Mouse (Mus musculus): ENCODE results near the gene Gsdma3.

Gene Gsdma3

DNA sequence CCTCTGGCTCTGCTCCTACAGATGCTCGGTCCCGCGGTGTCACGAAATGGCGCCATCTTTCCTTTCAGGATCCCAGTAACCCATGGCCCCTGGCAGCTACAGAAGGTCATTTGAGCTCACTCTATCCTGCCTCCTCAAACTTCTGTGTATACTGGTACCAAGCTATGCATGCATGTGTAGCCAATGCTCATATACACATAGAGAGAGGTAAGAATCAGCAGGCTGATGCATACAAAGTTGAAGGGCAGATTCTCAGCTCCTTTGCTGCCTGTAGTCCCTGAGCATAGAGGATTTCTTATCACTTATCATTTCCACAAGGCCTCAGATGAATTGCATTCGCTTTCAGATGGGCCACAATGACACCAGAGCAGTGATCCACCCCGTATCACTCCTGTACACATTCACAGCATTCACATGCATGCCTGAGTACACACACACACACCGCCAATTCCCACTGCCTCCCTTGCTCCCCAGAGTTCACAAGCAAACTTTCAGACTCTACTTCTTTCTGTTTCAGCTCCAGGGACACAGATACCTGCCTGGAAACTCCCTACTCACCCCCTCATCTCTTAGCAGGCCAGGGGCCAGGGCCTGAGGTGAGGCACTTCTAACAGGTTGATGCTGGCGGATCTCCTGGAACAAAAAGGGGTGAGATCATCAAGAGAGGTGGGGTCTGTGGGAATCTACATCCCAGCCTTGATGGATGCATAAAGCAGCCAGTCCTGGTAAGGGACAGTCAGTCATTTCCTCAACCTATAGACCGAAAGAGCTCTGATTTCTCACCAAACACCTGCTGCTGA lies at the start of gene Gsdma3, which contains the start of gene Gm12355:
Gene Gsdma3, plus strand, starts transcription at position 750 of the 800 bp plus-strand sequence.
Gene Gm12355, minus strand, starts transcription at position 51 of the 800 bp plus-strand sequence.
- DNase-seq (ENCODE audit: low read depth, low spot score): no peak

DNA sequence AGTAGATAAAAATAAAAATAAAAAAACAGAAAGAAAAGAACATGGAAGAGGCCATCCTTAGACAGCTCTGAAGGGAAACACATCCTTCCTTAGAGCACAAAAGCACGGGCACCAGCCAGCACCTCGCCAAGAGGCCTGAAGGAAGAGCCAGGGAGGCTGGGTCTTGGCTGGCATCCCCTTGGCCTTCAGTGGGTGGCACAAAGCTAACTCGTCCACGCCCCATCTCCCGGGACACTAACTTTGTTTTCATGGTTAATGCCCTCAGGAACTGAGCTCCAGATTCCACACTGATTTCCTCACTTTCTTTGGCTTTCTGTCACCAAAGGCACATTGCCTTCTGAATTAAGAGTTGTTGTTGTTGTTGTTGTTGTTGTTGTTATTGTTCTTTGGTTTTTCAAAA lies 48.4 kb upstream of the Gsdma3 start:
- no peak for DNase-seq (ENCODE audit: low read depth, low spot score)

DNA sequence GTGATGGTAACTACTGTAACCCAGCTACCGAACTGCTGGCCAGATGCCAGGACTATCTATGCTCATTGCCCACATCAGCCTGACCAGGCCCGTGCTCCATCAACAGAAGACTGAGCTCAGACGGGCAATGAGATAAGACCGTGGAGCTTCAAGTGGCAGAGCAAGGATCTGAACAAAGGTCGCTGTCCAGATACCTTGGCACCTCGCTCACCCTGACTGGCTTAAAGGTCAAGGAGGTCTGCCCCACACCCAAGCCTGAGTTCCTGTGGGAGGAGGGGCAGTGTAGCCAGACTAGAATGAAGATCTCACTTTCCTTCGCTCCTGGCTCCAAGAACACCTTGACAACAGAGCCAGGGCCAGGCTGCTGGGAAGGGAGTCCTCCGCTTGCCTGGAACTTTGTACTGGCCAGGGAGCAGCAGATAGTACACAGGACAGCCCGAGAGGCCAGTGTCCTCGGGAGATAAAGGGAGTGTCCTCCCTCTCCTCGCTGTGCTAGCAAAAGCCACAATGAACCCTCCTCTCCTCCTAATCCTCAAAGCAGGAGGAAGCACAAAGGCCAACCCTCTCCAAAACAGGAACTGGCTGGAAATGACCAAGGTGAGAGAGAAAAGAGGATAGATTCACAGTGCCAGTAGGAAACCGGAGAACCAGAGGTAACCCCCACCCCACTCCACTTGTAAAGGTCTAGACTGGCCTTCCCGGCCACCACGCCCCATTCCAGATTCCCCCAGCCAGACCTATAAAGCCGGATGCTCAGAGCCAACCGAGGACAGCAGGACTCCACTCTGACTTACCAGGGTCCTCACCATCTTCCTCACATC lies 45.6 kb upstream of the Gsdma3 start:
- DNase-seq (ENCODE audit: low read depth, low spot score): no peak

DNA sequence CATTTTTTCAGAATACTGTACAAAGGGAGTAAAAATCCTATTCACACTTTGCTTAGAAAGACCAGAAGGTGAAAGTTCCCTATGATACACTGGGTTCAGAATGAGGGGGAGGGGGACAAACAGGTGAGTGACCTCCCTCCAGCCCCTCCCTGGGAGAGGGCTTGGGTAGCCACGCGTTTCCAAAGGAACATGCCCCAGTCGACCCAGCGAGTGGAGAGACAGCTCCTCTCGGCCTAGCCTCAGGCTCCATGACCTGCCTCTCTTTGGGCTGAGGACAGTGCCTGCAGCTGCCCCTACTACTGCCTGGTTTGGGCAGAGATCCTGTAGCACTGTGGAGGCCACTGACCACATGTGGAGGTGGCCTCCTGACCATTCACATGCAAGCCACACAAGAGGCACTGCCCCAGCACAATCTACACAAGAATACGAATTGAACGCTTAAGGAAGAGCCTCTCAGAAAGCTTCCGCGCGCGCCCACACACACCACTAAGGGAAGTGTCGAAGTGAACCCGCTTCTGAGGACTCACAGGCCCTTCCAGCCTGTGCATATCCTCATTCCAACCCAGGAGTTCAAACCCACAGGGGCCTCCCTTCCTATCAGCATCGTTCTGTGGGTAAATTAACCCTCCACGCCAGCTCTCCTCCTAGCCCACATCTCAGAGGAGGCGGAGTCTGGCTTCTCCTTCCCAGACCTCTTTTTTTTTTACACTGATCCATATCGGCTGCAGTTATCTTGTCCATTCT lies 44.7 kb upstream of the Gsdma3 start:
- DNase-seq (ENCODE audit: low read depth, low spot score): no peak

DNA sequence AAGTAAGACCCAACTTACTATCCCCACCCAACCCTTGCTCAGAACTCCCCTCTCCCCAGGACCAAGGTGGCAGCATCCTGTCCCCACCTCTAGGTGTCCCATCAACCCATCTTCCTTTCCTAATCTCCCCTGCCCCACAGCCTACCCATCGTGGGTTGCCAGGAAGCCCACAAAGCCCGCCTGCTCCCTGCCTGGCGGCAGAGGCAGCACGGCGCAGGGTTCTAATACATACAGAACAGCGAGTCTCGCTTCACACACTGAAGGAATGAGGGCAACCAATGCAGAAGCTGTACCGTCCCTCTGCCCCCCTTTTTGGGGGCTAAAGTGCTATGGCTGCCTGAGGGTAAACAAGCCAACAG lies 44.2 kb upstream of the Gsdma3 start:
- DNase-seq (ENCODE audit: low read depth, low spot score): no peak

DNA sequence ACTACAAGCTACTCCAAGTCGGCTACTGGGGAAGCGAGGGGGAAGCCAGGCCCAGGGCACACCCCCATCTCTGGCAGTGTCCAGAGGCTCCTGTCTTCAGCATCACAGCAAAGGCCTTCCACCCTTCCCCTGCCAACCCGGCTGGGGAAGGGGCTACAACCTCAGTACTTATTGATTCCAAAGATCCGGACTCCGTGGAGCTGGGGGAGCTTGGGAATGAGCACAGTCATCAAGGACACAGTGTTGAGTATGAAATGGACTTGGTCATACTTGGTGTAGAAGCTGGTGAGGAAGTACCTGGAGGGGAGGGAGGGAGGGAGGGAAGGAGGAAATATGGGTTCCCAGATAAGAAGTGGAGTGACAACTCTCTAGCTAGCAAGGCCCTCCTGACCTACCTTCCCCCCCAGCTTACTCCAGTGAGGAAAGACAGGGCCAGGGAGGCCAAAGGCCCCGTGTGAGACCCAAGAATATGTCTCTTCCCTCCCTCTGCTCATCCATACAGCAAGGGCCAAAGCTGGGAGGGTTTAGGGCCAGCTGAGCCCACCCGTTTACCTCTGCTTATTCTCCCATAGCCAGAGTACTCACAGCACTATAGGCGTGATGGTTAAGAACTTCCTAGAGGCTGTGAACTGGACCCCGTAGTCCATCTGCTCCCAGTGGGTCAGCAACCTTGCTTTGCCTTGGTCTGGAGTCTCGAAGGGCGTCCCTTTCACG lies 43.5 kb upstream of the Gsdma3 start:
- DNase-seq (ENCODE audit: low read depth, low spot score): no peak

DNA sequence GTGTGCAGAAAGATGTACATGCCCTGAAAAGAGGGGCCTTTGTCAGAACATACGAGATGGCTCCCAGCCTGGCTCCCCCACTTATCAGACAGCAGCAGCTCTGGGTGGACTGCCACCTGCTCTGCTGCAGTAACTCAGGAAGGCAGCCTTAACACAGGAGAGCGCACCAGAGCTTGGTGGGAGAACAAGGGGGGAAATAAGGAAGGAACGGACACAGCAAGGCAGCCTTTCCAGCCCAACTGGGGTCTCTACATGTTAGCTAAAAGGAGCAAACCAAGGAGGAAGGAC lies 43.0 kb upstream of the Gsdma3 start:
- DNase-seq (ENCODE audit: low read depth, low spot score): no peak

DNA sequence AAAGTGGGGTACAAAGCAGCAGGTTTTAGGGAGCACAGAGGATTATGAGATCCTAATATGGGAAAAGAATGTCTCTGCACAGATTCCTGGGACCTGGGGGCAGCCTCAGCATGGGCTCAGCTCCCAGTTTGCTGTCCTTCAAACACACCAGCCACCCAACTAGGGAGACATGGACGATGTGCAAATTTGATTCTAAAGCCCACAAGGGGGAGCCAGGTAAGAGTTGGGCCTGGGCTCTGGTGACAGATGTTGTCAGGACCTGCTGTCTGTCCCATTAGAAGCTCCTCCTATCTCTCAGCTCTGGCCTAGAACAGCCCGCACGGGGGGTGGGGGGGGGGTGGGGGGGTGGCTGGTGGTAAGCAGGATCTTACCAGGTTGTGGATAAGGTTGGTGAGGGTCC lies 42.6 kb upstream of the Gsdma3 start:
- peak; percentile 45 for DNase-seq (ENCODE audit: low read depth, low spot score)

DNA sequence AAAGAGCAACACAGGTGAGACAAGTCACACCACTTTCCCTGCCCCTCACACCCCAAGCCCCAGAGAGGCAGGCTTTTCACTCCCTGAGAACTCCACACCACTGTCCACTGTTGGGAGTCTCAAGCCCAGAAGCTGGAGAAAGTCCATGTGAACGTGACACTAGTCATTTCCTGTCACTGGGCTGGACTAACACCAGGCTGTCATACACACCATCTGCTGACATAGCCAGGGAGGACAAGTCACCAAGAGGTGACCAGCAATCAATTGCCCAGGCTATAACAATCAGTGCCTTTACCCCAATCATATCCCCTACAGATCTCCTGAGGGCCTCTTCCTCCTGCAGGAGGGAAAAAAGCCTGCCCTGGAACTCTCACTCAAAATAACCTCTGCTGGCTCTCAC lies 42.0 kb upstream of the Gsdma3 start:
- DNase-seq (ENCODE audit: low read depth, low spot score): no peak

DNA sequence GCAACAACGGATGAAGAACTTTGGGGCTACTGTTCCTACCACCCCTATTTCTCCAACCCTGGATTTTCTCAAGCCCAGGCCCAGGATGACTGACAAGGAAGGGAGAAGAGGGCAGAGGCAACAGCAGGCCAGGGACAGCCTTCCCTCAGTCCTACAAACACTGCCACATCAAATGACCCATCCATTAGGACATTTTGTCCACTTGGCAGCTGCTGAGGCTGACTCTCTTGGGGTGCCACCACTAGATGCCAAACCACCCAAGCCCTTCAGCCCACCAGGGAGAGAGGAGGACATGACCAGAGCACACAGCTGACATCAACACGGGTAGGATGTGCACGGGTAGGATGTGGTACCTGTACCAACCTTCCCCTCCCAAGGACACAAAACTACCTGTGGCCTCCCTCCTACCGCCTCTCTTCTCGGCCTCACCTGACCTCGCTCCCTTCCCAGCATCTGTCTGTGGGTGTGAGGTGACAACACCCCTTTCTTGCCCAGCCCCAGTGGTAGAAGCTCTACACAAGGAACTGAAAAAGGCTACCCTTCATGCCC lies 41.5 kb upstream of the Gsdma3 start:
- DNase-seq (ENCODE audit: low read depth, low spot score): no peak

DNA sequence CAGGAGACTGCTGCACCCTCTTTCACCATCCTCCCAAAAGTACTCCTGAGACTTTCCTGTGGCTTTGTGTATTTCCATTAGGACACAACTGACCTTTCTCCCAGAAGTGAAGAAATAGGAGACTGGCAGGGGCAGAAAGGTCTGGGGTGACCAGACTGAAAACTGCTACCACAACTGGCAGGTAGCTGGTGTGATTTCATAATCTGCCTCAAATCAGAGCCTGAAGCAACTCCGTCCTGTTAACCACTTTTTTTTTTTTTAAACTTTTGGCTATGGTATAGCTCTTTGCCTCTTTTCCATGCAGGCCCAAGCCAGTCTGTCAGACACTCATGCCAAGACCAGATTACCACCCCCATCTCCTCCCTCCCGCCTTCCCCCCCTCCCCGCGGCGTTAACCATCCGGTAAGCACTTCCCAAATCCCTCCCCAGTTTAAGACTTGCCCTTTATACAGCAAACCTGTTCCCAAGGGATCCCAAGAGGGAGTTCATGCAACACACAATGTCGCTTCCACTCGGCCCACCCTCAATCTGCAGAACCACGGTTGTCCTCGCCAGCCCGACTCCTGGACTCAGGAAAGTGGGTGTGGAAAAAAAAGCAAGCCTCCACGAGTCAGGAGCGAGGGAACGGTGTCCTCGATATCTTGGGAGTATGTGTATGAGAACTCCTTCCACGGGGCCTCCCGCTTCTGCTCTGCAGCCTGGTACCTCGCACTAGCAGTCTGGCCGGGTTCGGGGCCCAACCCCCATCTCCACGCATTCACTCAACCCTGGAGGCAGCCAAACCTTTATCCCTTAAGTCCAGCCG lies 39.9 kb upstream of the Gsdma3 start:
- DNase-seq (ENCODE audit: low read depth, low spot score): peak; percentile 14

DNA sequence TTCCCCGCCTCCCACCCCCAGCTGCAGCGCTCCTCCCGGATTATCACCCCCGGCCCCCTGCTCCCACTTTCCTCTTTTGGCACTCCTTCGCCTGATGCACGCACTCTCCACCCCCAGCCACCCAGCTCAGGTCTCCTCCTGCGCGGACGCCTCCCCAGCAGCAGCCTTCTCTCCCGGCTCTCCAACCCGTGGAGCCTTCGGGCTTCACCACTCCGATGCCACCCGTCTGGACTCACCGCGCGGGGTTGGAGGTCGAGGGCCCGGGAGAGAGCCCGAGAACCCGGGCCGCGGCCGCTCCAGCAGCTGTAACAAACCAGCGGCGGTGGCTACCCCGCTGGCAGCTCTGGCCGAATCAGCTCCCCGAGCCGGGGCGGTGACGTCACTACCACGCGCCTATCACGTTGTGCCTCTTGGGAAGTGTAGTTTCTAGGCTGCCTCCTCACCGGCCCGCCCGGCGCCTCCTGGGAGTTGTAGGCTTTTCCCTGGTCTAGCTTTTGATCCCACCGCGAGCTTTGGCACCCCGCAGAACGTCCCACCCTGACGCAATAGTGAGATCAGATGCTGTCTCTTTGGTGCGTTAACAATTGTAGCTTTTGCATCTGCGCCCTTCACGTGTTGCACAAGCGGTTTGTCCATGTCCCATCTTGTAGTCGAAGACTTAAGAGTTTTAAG lies 39.1 kb upstream of the Gsdma3 start, which contains the start of gene Ormdl3:
Gene Ormdl3, minus strand, starts transcription at position 477 of the 672 bp plus-strand sequence.
- DNase-seq (ENCODE audit: low read depth, low spot score): peak; percentile 97

DNA sequence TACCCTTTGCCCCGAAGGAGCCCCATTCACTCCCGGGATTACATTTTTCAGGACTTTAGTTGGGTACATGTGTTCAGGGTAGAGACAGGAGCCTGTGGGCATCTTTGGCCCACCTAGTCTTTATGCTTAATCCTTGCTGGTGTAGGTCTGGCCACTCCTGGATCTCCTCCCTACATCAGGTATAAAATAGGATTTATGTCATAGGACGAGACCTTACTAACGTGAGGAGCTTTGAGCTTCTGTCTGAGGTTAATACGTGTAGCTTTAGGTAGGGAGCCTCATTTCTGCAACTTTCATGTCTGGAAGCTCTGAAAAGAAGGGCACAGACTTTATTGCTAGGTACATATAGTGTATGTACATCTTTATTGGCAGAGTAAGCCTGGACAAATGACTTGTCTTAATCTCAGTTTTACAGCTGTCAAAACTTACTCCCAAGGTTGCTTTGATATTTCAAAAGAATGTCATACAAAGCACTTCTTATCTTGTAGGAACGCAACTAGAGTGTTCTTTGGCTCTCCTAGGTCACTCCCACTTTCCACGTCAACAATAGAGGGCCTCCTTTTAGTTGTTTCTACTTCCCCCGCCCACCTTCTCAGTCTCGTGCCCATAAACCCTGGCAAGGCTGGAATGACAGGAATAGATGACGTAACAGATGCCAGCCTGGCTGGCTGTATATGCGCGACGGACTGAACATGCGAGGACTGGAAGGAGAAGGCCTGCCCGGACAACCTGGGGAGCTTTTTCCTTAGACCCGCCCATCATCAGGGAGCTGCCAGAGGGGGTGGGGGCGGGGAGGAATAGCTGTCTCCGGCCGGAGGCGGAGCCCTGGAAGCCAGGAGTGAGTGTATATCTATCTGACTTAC lies 38.2 kb upstream of the Gsdma3 start:
- peak; percentile 80 for DNase-seq (ENCODE audit: low read depth, low spot score)

DNA sequence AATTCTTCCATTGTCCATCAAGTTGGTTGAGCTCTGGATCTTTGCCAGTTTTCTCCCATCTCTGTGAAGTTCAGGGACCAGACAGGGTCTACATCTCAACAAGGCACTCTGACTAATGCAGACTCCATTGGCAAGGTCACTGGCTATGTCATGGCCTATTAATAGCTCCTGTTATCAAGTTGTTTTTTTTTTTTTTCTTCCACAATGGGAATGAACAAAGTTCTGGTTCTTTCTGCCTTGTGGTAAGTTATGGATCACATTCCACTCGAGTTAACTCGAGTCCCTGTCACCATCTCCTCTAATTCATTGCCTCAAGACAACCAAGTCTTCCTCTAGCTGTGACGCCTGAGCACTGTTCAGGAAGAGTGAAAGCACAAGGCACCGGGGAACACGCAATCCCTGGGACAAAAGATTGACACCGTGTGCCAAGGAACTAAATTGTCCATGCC lies 37.3 kb upstream of the Gsdma3 start:
- DNase-seq (ENCODE audit: low read depth, low spot score): no peak

DNA sequence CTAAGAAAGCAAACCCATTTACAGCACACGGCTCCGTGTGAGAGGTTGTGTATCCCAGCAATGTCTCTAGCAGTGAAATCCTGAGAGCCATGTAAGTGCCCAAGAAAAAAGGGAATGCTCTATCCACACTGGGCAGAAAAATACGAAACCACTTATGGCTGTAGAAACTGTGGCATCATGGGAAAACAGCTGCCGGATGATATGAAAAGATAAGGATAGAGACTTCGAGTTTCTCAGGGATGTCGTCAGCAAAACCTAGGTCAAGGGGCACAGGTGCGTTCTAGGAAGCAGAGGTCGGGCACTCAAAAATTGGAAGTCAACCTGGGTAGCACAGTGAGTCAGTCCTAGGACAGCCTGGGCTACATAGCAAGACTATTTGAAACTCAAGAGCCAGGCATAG lies 36.9 kb upstream of the Gsdma3 start:
- DNase-seq (ENCODE audit: low read depth, low spot score): no peak

DNA sequence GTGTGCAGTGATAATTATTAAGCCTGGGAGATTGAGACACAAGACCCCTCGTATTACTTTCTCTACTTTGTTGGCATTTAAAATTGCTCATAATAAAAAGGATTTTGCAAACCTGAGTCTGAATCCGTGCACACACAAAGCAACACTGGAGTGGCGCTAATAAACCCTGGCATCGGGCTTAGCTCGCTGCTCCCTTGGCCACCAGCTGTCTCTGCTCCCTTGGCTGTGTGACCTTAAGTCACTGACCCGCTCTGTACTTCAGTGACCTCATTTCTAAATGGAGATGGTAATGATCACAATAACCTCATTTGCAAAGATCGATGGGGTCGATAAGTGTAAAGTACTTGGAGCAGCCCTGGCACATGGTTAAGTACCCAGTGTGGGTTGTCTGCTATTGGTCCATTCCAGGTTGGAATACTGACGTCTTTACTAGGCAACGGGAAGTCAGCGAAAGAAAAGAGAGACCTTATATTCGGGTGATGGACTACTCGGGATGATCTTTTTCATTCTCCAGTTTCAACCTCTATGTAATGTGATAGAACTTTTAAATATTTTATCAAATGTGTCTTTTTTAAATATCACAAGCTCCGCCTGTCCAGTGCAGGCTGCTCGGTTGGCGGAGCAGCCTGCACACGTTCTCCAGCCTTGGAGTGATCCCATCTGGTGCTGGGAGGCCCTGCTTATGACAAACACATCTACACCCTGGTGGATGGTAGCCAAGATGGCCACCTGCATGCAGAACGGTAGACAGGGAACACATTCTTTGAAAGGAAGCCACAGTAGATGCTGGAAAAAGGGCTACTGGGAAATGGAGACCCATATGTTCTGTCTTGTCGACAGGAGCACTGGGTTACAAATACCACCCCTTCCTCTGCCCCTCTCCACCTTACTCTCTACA lies 35.4 kb upstream of the Gsdma3 start:
- no peak for DNase-seq (ENCODE audit: low read depth, low spot score)

DNA sequence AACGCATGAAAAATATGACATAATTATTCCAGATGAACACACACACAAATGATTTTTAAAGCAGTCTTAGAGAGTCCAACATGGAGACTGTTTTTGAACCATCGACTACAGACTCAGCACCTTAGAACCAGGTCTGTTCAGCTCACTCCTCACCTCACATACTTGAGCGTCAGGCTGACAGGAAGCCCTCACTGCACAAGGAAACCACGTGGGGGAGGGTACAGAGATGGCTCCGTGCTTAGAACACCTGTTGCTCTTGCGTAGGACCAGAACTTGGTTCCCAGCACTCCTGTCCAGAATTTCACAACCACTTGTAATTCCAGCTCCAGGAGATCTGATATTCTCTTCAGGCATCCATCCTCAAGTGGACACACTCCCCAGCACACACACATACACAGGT lies 31.1 kb upstream of the Gsdma3 start:
- peak; percentile 67 for DNase-seq (ENCODE audit: low read depth, low spot score)

DNA sequence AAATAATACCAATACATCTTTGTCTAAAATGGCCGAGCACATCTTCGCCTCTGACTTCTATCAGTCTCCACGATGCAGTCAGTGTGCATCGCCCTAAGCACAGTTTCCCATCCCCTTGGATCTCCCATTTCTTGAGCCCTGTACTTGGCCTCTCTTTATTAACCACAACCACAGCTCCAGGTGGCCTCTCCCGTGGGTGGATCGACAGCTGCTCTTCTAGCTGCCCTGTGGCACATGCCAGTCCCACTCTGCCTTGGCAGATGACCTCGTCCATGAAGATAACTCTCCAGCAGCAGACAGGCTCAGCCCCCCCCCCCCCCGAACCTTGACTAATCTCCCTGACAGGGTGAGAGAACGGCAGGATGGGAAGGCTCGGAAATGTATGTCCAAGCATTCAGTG lies 30.7 kb upstream of the Gsdma3 start:
- DNase-seq (ENCODE audit: low read depth, low spot score): no peak

Data from CD4-positive, CD25-positive, alpha-beta regulatory T cell, adult 2 months (primary cell).